Mouse (Mus musculus) G1E-ER4 (cell line): ENCODE results near the gene Fgfr3. TPM values are rescaled to one million over a fixed set of nuclear protein-coding genes. Genes with fewer than 3 reads are reported as not detected.

Source experiments
- GATA1 ChIP-seq: IDR thresholded peaks from one replicate; pipeline ENCODE4 v1.8.0; 2012; ENCODE audit warnings: low read length, inconsistent platforms
- polyA plus RNA-seq: library from polyadenylated mRNA; stranded (reverse); fragments of >175 nt; gene quantifications from 2 replicates; pipeline ENCODE4 v1.2.3, GENCODE M21; 2012

Gene Fgfr3
- polyA plus RNA-seq, 1 experiment: not detected

DNA sequence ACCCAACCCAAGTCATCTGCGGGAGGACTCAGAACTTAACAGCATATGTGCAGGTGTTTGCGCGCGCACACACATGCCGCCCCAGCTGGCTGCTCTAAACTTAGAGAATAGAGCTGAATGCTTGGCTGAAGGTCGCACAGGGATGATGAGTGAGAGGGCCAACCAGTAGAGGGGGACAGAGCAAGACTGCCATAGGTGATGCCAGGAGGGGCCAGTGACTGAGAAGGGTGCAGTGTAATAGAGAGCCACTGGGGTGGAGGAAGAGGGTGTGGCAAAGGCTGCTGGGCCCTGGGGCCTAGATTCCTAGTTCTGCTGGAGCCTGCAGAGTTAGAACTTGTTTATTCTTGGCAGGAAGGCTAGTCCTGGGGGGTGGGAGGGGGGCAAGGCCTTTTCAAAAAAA is 5.0 kb upstream of the Fgfr3 start:
- TF ChIP-seq GATA1: no peak

DNA sequence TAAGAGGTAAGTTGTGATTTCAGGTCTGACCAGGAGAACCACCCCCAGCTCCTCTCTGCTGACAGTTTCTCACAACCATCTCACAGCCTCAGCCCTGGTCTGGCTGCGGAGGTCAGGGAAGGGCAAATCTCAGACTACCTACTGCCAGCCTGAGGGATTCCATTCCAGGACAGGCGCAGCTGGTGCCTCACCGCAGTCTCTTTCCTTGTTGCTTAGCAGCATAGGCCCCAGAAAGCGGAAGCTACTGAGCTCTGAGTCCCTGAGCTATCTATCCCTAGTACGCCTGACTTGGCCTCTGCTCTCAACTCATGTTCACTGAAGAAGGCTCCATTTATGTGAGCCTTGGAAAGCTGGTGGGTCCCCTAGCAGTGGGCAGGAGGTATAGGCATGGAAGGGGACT is 3.0 kb upstream of the Fgfr3 start:
- TF ChIP-seq GATA1: no peak

DNA sequence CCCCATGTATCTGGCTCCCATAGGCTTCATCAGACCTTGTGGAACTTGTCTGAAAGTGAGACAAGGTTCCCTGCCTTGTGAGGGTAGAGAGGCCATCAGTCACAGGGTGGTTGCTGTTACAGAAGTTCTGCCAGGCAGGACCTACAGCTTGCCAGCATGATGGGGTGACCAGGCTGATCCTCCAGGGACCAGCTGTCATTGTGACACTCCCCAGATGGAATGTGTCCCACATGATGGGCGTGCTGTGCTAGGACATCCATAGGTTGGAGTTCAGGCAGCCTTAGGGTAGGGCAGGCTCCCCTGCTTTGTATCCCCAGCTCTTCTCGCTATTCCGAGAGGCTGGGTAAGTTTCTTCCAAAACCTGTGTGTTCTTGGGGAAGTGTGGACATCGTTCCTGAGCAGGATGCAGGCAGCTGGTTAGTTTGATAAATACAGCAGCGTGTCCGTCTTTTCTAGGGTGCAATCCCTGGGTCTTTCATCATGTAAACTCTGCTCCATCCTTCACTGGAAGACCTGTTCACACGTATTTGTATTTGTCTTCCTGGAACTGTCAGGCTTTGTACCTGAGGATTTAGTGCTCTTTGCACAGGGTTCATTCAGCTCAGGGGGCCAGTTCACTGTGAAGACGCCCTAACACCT is 503 bp upstream of the Fgfr3 start:
- TF ChIP-seq GATA1: no peak

- TF ChIP-seq GATA1: no peak
Observed at GRCm38 (mm10) chr5:33722266-33723018, 968 bp downstream of the Fgfr3 start.

GRCm38 (mm10) chr5:33723019-33723640 is 1.7 kb downstream of the Fgfr3 start:
- no peak for TF ChIP-seq GATA1

DNA sequence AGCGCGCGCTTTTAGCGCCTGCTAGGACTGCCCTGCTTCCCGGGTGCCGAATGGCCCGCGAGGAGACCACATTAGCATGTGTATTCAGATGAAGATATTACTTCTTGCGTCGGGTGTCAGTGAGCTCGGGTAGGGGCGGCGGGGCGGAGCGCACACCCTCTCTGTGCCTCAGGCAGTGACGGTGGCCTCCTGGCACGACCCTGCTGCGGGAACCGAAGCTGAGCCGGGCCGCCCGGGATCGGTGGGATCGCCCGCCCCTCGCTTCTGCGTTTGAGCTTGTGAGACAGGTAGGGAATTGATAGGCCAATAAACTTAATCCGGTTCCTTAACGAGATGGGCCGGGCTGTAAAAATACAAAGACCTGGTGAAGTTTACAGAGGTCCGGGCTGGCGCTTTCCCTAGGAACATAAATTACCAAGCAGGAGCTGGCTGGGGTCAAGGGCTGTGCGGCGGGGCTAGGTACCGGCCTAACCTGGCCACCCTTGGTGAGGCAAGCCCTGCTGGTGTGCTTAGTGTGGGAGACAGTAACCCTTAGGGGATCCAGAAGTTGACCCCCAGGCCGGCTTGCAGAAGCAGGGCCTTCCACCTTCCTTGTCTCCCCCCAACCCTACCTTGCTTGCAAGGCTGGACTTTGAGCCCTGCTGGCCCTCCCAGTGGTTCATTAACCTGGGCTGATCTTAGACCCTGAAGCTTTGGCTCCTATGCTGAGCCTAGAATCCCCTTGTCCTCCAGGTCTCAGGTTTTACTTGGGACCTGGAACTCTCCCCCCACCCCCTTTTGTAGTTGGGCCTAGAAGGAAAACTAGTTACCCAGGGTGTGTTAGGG is 2.4 kb downstream of the Fgfr3 start:
- TF ChIP-seq GATA1: no peak

GRCm38 (mm10) chr5:33726081-33726647 is 4.7 kb downstream of the Fgfr3 start:
- no peak for TF ChIP-seq GATA1

GRCm38 (mm10) chr5:33726891-33727290 is 5.4 kb downstream of the Fgfr3 start:
- no peak for TF ChIP-seq GATA1

DNA sequence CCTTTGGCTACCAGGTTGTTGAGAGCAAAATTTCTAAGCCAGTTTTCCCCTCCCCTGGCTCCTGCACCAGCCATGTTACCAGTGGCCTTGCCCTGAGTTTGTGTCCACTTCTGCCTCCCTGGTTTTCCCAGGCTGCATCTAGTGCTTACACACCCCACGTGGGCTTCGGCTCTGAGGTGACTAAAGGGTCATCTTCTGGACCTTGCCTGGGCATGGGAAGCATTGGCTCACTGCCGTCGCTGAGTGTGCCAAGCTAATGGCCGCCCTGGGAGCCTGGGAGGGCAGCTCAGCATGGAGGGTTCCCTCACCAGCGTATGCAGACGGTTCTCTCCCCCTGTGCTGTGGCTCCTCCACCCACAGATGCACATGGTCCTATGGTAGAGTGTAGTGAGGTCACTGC is 7.4 kb downstream of the Fgfr3 start:
- TF ChIP-seq GATA1: no peak

DNA sequence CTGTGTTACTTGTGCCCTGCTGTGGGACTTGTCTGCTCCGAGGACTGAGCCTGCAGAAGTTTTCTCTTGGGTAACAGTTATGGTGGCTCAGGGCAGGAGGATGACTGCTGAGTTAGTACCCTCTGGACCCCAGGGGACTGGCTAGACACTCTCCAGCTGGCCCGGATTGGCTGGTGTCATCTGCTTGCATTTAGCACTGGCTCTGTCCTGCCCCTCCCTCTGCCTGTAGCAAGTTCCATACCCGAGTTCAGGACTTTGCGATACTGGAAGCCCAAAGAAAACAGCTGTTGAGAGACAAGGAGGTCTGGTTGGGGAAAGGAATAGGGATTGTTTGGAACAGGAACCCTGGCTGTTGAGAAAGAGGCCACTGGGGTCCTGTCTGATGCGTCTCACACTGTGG is 9.0 kb downstream of the Fgfr3 start:
- no peak for TF ChIP-seq GATA1

GRCm38 (mm10) chr5:33731051-33731450 is 9.6 kb downstream of the Fgfr3 start:
- TF ChIP-seq GATA1: no peak

DNA sequence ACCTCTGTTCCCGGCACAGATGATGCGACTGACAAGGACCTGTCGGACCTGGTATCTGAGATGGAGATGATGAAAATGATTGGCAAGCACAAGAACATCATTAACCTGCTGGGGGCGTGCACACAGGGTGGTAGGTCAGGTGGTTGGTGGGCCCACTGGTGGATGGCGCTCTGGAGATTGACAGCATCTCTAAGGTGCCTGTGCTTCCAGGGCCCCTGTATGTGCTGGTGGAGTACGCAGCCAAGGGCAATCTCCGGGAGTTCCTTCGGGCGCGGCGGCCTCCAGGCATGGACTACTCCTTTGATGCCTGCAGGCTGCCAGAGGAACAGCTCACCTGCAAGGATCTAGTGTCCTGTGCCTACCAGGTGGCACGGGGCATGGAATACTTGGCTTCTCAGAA is 12.4 kb downstream of the Fgfr3 start:
- TF ChIP-seq GATA1: no peak

- TF ChIP-seq GATA1: no peak
Observed at GRCm38 (mm10) chr5:33735412-33736092, 14.1 kb downstream of the Fgfr3 start.

DNA sequence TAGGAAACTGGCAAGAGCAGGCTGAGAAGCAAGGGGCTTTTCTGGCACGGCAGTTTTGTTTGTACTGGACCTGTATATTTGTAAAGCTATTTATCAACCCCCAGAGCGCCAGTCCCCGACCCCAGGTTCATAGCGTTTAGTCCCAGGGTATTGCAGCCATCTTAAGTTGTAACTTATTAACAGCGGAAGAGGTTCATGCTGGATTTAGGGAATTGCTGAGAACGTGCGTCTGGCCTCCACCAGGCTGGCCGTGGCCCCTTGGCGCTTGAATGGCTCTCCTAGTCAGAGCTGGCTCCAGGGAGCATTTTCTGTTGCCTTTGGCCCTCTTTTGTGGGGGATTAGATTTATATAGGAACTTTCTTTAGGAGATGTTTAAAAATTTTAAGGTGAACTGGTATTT is 14.8 kb downstream of the Fgfr3 start:
- TF ChIP-seq GATA1: no peak

DNA sequence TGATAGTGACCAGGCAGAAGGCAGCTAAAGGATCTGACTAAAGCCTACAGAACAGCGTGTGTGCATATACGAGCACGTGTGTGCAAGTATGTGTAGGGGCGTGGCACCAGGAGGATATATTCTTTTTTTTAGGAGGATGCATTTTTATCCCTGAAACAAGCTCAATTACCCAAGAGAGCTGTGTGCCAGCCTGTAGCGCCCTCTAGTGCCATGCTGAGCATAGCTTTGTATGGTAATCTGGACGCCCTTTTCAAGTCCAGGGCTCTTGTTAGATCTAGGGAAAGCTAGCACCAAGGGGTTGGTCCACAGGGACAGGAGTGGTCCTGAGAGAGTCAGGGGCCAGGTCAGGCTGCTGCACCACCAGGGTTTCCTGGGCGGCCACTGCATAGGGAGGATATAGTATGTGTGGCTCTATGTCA is 16.4 kb downstream of the Fgfr3 start:
- TF ChIP-seq GATA1: no peak
